Mouse (Mus musculus): ENCODE results near the gene Vmn1r218.
"Not testable (repeated sequence)": the region's sequence is repeated elsewhere in the genome, so short reads cannot be mapped to it uniquely, and the experiment has no call there.

Gene Vmn1r218

GRCm38 (mm10) chr13:23133099-23133498 is at the start of gene Vmn1r218:
Vmn1r218 (plus strand) TSS chr13:23133155.
- in situ Hi-C loops (cut with MboI), result no loop called here

GRCm38 (mm10) chr13:23094386-23094785 is 38.6 kb upstream of the Vmn1r218 start:
- in situ Hi-C loops (cut with MboI), result no loop called here

GRCm38 (mm10) chr13:23118126-23118525 is 14.8 kb upstream of the Vmn1r218 start, which contains the start of gene Vmn1r217:
Vmn1r217 (minus strand) TSS chr13:23118226.
- in situ Hi-C loops (cut with MboI), result not testable (repeated sequence)

- in situ Hi-C loops (cut with MboI), result no loop called here
Observed at GRCm38 (mm10) chr13:23120611-23121010, 12.3 kb upstream of the Vmn1r218 start.

- in situ Hi-C loops (cut with MboI), result no loop called here
Observed at GRCm38 (mm10) chr13:23133501-23133900, 546 bp downstream of the Vmn1r218 start.

GRCm38 (mm10) chr13:23138880-23139279 is 5.9 kb downstream of the Vmn1r218 start:
- in situ Hi-C loops (cut with MboI), result no loop called here

GRCm38 (mm10) chr13:23157848-23158247 is 24.9 kb downstream of the Vmn1r218 start:
- in situ Hi-C loops (cut with MboI), result no loop called here

- in situ Hi-C loops (cut with MboI), result no loop called here
Observed at GRCm38 (mm10) chr13:23159012-23159411, 26.1 kb downstream of the Vmn1r218 start, which contains the start of gene Vmn1r219. Vmn1r219 (plus strand) TSS chr13:23159312.

- in situ Hi-C loops (cut with MboI), result not testable (repeated sequence)
Observed at GRCm38 (mm10) chr13:23166471-23166870, 33.5 kb downstream of the Vmn1r218 start.

- in situ Hi-C loops (cut with MboI), result no loop called here
Observed at GRCm38 (mm10) chr13:23187875-23188274, 54.9 kb downstream of the Vmn1r218 start, which contains the start of gene Vmn1r220. Vmn1r220 (minus strand) TSS chr13:23187975.

Measured in mature B cell (primary cell).